Mouse (Mus musculus) megakaryocyte, embryonic 14.5 days (primary cell): ENCODE measurements around the gene Nlrp4a.

Experiments used
- FLI1 ChIP-seq: IDR thresholded peaks from 2 replicates; pipeline ENCODE4 v1.6.1; 2012; ENCODE audit warnings: low read length, inconsistent platforms, mixed read lengths
- GATA1 ChIP-seq: IDR thresholded peaks from 3 replicates; pipeline ENCODE4 v1.6.1; 2012; ENCODE audit warnings: mixed read lengths, low read length, inconsistent platforms, borderline replicate concordance

DNA sequence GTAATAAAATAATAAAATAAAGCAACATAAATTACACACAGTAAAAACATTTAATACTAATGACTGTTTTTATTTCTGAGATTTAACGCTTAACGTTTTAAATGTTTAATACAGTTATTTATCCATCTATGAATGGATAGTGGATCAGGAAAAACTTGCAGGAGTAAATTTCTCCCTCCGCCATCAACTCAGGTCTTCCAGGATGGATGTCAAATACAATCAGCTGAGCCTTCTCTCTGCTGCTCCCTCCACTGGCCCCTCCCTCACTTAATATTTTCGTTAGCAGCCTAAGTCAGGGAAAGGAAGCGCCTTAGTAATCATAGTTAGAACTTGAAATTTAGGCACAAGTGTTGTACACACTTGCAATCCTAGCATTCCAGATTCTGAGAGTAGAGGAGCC is at the start of gene Nlrp4a:
- TF ChIP-seq GATA1 (no peak), FLI1 (no peak)
